Mouse (Mus musculus) megakaryocyte-erythroid progenitor cell, adult 5-6 weeks (primary cell): ENCODE measurements around the gene Gse1. TPM values are rescaled to one million over a fixed set of nuclear protein-coding genes. Genes with fewer than 3 reads are reported as not detected.
A peak's percentile ranks its signal among the peaks of the same experiment; 100 is the strongest.

ENCODE experiments used
- ATAC-seq: replicated peaks from 2 replicates; pipeline ENCODE4 v1.8.0; 2016; ENCODE audit warnings: mild to moderate bottlenecking, inconsistent platforms; ENCODE audit not compliant: severe bottlenecking, poor library complexity, low FRiP score, low TSS enrichment
- total RNA-seq, 2 experiments: library from RNA; stranded (forward) in 1 of 2; stranded (reverse) in 1 of 2; fragments of 200-1000, 215-1000 nt in 1 of 2; fragments of >200 nt in 1 of 2; fragmentation: Nextera tagmentation in 1 of 2; gene quantifications; 2 replicates each; pipeline ENCODE4 v1.2.3; 2014 to 2017

Gene Gse1
- total RNA-seq, 2 experiments from 2014 or later = 27.2 to 80.6 TPM

DNA sequence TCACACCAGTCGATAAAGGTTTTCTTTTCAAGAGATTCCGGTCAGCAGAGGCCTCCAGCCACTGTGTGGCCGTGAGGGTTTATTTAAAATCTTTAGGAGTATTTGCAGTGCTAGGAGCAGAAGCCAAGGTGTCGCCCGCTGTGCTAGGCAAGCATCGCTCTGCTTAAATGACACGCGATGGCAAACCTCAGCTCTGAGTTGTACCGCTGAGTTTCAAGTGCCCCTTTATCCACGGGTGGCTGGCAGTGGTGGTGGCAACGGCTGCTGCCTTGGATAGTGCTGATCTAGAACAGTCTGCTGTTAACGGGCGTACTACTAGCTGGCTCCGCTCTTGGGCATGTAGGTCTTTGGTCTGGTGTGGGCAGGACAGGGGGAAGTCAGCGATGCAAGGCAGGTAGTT is 62.4 kb downstream of the Gse1 start:
- ATAC-seq = peak; percentile 11

GRCm38 (mm10) chr8:120291650-120292049 is 63.4 kb downstream of the Gse1 start:
- no peak for ATAC-seq

DNA sequence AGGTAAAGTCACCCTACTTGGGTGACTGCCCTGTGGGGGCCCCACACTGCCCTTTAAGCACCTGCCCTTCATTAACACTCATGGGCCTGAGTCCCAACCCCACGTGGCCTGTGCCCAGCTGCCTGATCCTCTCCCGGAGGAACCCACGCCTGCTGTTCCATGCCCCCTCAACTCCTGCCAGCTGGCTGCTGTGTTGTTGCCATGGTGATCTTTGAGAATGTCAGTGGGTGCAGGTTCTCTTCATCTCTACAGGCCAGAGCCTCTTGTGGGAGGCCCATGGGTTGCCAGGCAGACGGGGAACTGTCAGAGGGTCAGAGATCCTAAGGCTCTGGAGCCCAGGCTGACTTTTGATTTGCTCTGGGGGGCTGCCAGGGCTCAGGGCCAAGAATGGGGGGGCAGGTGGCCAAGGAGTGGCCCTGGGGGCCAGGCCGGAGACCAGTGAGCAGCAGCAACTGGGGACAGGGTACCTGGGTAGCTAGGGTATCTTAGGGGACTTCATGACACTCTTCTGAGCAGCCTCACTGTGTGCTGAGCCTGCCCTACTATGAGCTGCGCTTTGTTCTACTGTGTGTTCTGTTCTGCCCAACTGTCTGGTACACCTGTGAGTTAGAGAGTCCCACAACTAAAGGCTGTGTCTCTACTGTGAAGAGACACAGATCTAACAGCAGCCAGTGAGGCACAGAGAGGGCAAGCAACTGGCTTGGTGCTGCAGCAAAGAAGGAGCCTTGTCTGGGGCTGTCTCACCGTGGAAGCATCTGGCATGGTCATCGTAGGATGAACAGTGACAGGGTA is 64.3 kb downstream of the Gse1 start:
- no peak for ATAC-seq

- peak; percentile 78 for ATAC-seq
Measured at GRCm38 (mm10) chr8:120293421-120294357, 65.4 kb downstream of the Gse1 start.

DNA sequence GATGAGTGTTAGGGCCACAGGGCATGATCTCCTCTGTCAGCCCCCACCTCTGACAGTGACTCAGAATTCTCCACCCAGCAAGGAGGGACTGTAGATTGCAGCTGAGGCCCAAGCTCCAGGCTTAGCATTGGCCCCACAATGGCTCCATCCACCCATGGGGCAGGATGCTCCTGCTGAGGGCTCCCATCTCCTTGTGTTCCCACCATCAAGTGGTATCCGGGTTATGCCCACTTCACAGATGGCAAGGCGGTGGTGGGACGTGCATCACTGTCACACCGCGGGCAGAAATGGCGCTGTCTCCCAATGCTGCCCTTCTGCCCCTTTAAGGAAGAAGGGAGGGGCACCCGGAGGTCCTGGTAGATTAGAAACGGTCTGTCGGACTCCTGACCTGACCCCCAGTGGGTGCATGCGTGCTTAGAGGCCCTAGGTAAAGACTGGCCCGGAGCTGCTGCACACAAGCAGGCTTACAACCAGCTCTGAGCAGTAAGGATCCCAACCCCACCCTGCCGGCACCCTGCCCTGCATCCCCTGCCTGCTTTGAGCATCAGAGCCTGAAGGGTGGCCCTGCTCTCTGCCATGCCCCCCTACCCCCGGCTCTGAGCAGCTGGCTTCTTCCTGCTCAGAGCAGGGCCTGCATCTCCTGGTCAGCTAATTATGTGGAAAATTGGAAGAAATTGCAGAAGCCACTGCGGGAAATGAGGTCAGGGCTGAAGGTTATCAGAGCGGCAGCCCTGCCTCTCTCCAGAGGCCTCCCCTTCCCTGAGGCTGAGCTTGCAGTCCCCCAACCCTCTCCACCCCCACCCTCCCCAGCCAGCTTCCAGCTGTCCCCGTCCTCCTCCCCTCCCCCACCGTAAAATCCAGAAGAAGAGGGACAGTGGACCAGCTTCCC is 67.0 kb downstream of the Gse1 start:
- no peak for ATAC-seq

DNA sequence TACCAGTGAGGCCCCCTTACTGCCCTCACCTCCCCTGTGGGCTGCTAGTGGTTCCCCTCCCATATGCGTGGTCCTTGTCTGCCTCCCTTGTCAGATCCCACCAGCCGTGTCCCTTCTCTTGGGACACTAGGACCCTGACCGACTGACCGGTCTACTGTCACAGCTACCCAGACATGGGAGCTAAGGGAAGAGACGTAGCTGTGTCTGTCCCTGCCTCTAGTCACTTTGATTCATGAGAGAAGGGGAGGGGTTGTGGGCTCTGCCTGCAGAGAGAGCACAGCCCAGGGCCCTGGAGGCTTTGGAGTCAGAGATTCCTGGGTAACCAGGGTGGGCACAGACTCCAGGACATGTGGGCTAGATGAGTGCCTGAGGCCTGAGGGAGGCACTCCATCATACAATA is 68.7 kb downstream of the Gse1 start:
- ATAC-seq = no peak

- ATAC-seq = no peak
Measured at GRCm38 (mm10) chr8:120298601-120299532, 70.6 kb downstream of the Gse1 start.

DNA sequence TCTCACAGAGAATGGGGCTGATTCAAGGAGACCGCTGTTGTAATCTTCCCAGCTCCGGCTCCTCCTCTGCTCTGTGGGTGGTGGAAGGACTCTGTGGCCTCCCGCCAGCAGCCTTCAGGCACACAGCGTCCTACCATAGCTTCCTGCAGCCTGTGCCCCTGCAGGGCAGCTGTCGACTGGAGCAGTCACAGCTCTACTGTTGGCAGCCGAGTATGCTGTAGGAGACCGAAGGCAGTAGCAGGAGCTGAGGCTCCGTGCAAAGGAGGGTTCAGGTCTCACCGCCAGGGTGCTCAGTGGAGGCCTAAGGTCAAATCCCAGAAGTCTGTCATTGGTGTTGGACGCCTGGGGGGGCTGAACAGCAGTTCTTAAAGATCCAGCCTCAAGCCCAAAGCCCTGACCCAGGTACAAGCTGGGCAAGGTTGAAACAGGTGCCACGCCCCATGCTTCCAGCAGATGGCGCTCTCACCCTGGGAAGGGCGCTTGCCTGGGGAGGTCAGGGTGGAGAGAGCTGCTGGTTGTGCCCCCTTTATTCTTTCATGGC is 72.4 kb downstream of the Gse1 start:
- ATAC-seq = peak; percentile 85

DNA sequence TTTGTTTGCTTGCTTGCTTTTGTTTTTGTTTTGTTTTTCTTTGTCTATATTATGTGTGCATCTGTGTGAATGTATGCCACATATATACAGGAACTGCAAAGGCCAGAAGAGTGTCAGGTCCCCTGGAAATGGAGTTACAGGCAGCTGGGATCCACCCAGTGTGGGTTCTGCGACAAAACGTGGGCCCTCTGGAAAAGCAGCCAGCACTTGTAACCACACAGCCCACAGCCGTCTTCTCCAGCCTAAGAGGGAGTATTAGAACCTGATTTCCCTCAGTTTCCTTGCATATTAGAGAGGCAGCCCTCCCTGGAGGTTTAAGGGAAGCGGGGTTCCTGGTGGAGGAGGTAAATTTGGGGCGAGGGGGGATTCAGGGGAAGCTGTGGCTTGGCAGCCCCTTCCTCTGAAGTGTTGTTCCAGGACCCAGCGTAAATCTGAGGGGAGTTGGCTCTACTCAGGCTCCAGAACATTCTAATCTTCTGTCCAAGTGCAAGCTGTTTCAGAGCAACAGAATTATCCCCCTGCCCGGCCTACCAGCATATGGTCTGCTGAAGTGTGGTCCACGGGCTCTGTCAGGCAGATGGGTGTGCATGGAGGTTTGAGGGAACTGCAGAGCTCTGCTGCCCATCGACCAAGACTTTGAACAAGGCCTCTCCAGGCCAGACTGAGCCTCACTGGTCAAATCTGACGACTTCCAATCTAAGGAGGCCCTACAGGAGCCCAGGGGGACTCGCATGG is 74.9 kb downstream of the Gse1 start:
- no peak for ATAC-seq

DNA sequence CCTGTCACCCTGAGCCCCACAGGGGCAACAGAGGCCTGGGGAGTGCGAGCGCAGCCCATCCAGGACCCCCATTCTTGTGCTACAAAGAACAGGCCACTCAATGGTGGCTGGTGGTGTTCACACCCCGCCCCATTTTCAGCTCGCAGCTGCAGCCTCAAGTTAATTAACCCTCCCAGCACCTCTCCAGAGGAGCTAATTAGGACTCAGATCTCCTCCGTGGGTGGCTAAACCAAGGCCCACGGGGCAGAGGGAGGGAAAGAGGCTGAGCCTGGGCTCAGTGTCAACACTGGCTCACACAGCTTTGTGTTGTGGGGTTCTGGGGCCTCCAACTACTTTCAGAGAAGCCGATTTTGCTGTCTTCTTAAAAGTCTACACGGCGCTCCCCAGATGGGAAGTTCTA is 75.8 kb downstream of the Gse1 start:
- no peak for ATAC-seq

DNA sequence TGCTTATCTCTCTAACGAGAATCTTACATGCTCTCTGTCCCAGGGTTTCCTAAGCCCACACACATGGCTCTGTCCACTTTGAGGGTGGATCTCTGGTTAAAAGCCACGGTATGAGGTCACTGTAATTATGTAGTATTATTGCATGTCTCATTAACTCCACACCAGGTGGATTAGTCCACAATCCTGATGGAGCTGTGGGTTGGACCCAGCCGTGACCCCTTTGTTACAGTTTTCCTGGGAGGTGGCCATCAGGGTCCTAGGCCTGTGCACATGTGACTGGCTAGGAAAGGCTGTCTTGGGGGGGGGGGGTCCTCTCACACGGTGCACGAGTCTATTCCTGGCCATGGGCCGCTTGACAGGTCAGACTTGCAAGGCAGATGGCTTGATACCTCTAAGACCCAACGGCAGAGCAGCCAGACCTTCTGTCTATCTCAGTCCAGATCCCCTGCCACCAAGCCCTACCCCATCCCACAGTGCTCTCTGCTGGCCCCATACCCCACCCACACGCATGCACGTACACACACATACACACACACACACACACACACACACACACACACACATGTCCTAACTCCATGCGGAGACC is 77.6 kb downstream of the Gse1 start:
- ATAC-seq = no peak

DNA sequence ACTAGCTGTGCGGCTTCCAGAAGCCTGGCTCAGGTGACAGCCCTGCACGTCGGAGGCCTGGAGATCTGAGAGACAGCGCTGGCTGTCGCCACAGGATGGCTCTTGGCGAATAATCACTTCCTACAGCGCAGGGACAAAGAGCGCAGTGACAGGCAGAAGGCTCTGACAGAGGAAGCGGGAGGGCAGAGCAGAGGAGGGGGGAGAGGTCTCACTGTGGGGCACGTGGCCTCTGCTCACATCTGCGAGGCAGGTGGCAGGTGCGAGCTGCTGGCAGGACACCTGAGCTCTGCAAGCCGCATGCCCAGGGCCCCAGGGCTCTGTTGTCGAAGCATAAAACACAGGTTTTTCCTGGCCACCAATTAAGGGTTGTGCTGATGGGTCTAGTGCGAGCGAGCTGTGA is 78.8 kb downstream of the Gse1 start:
- ATAC-seq = peak; percentile 35; the same call in 1 of the 2 replicates

- ATAC-seq = no peak
Measured at GRCm38 (mm10) chr8:120307528-120307927, 79.3 kb downstream of the Gse1 start.

- no peak for ATAC-seq
Measured at GRCm38 (mm10) chr8:120308131-120308530, 79.9 kb downstream of the Gse1 start.

DNA sequence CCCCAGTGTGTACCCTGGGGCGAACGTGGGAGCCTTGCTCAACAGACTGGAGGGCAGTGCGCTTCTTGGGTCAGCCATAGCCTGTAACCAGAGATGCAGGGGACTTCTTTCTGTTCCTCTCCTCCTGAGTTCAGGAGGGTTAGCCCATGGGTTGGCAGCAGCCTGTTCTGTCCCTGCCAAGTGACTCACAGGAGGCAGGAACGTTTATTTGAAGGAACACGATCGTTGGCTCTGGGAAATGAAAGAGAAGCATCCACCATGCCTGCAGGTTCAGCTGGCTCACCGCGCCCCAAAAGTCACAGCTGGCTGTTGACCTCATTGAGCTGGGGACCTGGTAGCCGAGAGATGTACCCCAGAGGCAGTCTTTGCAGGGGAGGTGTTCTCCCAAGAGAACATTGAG is 80.3 kb downstream of the Gse1 start:
- no peak for ATAC-seq

GRCm38 (mm10) chr8:120309326-120309725 is 81.1 kb downstream of the Gse1 start:
- no peak for ATAC-seq

GRCm38 (mm10) chr8:120310063-120310462 is 81.8 kb downstream of the Gse1 start:
- ATAC-seq = no peak
